Mouse (Mus musculus) monocyte, adult 5-6 weeks (primary cell): ENCODE measurements around the gene Gak. TPM values are rescaled to one million over a fixed set of nuclear protein-coding genes. Genes with fewer than 3 reads are reported as not detected.
"Not testable (repeated sequence)": the region's sequence is repeated elsewhere in the genome, so short reads cannot be mapped to it uniquely, and the experiment has no call there.

Source experiments
- ATAC-seq: fragments of 153-309, 156-312 bp; replicated peaks from 2 replicates; pipeline ENCODE4 v1.8.0; 2017; ENCODE audit warnings: mild to moderate bottlenecking; ENCODE audit not compliant: low TSS enrichment, insufficient number of reproducible peaks, severe bottlenecking, poor library complexity, low FRiP score
- total RNA-seq: library from RNA; stranded (forward); fragments of 200-1000, 200-491, 200-594 nt; gene quantifications from 3 replicates; pipeline ENCODE4 v1.2.3, GENCODE M21; 2017

Gak gene
- total RNA-seq, 1 experiment from 2014 or later: 183 TPM

DNA sequence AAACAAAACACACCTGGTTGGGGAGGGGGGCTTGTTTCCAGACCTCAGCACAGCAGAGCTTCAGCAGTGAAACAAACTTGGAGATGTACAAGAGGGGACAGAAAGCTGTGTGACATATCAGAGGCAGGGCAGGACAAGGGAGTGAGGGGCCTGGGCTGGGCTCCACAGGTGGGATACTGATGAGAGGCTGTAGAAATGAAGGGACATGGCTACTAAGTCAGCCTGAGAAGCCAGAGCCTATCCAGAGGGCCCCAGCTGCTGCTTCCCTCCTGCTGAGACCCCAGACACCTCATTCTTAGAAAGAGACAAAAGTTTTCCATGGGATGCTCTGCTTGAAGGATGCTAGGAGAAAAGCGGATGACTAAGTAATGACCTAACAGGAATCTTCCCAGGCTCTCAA is 29.1 kb upstream of the Gak start:
- ATAC-seq: no peak

DNA sequence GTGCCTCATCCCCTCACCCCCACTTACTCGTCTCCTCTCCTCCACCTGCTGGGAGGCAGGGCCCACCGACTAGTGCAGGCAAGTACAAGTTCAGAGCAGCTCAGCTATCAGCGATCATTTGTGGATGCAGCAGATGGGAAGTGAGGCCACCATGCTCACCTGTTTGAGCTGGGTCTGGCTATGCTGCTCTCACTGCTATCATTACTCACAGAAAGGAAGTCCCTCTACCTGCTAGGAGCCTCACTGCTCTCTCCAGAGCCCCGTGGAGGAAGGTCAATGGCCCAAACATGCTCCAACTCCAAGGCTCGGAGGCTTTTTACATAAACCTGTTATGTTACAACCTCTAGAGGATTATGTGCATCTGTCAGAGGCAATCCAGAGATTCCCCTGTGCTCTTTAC is 27.9 kb upstream of the Gak start:
- no peak for ATAC-seq

DNA sequence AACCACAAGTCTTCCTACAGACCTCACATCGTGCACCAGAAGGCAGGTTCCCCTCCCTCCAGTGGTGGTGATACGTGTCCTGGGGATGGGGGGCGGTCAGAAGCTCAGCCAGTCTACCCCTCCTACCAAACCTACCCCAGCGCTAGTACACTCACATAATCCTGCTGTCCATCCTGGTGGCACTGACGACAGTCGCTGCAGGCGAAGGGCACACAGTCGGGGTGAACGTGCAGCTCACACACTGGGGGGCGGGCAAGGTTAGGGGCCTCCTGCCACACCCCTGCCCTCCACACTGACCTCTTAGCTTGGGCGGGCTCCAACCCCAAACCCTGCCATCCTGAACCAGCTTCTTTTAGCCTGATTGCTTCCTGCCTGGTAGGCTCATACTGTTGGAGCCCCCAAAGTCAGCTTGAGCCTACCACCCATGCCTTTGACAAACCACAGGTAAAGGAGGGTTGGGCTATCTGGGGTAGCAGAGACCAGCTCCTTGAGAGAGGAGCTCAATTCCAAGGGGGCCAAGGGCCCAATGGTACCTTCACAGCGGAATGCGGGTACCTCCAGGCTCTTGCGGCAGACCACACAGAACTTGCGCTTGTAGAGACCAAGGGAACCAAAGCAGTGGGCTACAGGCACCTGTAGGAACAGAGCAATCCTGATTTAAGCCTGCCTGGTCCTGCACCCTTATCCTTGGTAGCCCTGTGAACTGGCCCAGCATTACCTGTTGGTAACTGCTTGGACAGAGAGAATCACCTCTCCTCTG is 26.5 kb upstream of the Gak start:
- no peak for ATAC-seq

DNA sequence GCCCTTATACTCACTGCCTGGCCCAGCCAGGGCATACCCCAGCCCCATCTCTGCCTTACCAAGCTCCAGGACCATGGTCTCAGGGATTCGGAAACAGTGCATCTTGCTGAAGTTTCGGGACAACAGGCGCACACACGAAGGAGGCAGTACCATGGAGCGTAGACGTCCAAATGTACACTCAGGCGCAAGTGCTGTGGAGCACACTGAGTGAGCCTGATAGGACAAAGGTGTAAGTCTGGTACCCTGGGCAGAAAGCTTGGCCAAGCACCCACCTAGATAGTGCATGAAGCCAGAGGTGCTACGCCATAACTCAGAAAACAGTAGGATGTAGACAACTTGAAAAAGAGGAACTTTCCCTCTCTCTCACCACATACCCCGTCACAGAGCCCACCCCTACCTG is 25.8 kb upstream of the Gak start:
- no peak for ATAC-seq

DNA sequence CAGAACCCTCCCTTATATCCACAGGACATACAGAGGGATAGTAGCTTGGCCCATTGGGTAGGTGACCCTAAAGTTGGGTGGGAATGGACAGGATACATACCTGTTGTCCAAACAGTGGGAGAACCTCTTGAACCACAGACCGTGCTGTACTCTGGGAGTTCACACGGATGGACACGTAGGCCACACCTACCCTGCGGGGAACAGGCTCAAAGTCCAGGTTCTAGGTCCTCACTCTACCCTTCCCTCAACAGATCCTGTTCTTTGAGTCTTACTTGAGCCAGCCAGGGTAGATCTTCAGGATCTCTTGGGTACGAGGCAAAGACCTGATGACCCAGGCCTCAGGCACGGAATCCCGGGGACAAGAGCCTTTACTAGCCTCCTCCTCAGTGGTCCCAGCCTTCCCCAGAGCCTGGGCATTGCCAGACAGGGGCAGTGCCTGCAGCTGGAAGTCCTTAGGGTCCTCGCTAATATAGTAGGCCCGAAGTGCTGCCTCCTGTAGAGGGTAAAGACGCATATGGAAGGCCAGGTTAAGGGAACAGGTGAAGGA is 25.0 kb upstream of the Gak start:
- ATAC-seq: no peak

DNA sequence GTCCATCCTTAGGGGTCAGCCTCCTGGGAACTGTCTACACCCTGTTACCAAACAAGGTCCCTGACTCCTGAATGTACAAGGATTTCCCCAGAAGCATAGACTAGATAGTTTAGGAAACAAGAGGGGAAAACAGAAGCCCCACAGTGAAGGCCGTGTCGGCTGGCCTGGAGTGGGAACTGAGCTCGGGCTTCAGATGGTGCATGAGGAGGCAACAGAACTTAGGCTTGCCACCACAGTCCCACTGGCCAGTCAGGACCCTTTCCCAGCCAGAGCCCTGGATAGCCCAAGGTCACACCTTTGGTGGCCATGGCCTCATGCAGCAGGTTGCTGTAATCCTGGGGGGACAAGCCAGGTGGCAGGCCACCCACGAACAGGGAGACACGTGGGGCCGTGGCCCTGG is 23.8 kb upstream of the Gak start:
- no peak for ATAC-seq

DNA sequence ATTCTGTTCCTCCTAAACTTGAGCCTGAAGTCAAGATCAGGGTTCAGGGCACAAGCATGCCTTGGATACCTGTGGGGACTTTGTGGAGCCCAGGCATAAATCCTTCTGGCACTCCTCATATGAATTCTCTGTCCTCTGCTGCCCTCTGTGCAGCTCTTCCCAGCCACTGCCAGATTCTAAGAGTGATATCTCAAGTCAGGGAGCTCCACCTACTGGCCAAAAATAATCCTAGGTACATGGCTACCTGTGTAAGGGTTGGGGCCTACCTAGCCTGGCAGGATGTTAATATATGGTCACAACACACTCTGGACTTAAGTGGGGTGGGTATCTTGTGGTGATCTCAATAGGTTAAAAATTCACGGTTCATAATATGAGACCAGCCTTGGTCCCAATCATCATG is 22.3 kb upstream of the Gak start:
- peak; percentile 51 for ATAC-seq

DNA sequence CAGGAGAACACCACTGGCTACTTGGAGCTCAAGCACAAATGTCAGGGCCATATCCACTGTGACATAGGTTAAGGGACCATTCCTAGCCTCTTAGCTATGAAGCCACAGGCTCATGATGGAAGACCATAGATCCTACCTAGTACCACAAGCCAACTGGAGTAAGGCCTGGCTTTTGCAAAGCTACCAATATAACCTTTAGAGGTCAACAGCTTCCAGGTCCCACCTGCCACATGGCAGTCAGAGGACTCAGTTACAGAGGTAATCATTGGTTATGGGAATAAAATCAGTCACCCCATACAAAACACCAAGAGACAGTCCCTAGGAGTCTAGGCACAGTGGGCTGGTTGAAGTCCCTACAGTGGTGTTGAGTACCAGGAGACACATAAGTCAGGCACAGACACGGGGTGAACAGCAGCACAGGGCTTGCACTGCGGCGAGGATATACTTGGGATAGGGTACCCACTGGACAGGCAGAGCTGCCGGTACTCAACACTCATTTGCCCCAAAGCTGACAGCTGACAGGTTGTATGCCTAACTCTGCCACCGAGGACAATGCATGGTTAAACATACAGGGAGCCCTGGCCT is 21.7 kb upstream of the Gak start:
- ATAC-seq: no peak

DNA sequence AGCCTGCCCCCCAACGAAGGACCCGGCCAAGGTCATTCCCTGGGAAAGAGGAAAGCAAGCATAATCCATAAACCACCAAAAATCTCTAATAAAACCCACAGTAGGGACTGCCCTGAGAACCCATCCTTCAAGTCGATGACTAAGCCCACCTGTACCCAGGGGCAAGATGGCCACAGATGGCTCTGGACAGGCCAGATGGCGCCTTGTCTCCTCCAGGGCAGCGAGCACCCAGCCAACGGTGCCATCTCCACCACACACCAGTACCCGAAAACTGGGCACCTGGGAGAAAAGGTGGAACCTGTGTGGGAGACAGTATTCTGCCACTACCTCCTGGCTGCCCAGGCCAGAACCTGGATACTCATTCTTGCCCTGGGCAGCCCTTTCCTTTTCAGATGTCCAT is 20.8 kb upstream of the Gak start:
- ATAC-seq: no peak

DNA sequence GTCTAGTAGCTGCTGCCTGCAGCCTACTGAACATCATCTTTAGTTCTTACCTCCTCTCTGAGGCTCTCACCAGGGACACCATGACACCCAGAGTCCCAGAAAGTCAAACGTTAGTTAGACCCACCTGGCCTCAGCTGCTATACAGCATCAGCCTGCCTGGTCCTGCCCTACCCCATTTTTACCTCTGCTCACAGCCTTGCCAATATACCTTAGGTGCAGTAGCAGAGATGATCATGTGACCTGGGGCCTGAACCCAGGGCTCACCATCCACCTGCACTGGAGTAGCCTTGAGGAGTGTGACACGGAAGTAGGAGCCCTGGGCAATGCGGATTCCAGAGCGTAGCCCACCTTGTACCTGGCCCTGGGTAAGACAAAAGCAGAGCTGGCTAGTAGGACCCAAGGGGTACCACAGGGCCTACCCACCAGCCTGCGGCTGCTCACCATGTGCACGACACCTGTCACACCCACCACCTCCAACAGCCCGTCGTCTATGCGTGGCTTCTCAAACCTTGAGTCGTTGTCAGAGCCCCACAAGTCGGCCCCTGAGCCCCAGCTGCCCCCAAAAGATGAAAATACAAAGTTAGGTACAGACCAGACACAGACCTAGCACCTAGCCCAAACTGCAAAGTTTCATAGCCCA is 19.5 kb upstream of the Gak start:
- ATAC-seq: no peak

DNA sequence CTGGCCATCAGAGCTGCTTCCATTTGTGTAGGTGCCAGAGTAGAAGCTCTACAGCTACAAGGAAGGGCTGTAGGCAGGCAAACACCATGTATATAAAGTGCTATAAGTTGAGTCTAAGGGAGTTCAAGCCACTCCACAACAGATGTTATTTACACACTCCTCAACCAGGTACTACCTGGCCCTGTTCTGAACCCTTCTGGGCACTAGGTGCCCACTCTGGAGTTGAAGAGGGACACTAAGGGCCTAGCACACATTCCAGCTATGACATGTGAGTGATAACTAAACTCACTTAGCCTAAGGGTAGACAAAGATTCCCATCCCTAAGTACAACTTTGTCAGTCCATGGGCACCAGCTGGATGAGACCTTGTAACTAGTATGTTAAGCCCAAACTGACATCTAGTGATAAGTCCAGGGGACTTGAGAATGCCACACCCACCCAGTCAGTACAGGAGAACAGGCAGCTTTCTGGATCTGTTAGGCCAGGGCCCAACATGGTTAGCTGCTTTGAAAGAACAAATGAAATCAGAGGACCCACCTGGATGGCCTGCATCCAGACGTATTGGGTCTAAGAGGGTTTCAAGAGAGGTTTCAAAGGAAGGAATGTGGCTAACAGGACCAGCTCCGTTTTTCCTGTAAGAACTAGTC is 18.4 kb upstream of the Gak start:
- no peak for ATAC-seq

DNA sequence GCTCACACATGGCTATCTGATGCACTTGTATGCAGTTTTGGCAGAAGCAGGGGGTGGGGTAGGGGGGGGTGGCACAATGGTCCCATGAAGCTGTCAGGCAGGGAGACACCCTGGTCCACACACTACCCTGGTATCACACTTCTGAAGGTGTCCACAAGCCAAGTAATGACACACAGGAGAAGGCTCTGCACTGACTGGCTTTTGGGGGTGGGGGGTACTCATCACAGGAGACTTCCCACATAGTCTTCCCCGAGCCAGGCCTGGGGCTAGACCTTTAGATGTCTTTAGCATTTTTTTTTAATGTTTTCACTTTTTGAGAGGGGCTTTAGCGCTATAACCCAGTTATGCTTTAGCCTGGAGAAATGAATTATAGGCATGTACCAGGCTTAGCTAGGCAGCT is 17.8 kb upstream of the Gak start:
- ATAC-seq: no peak

DNA sequence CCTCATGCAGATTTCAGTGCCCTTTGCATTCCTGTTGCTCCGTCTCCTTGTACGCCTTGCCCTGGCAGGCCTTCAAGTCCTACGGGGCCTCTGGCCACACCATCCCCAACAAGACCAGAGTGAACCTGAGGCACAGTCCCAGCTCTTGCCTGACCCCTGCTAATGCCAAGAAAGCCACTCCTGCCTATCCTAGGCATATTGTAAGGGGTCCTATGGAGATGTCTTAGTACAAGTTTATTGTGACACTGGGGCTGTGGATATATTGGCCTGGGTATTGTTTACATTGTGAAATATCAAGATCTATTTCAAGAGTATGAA is 16.7 kb upstream of the Gak start:
- ATAC-seq: no peak

DNA sequence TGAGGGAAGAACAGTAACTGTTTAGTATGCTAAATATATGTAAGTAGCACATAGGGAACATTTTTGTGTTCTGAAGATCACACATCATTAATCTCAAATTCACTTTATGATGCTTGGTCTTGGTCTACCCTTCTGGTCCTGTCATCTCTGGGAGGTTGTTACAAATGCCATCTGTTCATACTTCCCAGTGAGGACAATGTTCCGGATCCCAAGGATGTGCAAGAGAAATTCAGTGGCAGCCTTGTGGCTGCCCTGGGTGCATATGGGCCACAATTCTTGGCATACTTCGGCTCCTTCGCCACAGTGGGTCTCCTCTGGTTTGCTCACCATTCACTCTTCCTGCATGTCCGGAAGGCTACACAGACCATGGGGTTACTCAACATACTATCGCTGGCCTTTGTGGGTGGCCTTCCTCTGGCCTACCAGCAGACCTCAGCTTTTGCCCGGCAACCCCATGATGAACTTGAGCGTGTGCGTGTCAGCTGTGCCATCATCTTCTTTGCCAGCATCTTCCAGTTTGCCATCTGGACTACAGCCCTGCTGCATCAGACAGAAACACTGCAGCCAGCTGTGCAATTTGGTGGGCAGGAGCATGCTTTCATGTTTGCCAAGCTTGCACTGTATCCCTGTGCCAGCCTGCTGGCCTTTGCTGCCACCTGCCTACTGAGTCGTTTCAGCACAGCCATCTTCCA is 16.2 kb upstream of the Gak start:
- ATAC-seq: no peak

DNA sequence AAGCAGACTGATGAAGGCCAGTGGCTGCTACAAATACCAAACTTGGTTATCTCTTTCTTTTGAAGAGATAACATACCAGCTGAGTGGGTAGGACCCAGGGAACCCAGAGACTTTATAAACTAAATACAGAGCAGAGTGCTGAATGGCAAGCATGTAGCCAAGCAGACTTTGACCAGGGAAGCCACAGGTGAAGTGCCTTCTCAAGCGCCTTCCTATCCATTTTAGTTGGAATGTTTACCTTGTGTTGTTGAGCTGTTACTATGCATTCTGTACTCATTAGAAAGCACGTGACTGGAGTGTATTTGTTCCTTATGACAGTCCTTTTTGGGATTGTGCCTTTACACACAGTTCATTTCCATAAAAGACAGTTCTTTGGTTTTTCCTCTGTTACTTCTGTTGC is 14.1 kb upstream of the Gak start:
- ATAC-seq: no peak

DNA sequence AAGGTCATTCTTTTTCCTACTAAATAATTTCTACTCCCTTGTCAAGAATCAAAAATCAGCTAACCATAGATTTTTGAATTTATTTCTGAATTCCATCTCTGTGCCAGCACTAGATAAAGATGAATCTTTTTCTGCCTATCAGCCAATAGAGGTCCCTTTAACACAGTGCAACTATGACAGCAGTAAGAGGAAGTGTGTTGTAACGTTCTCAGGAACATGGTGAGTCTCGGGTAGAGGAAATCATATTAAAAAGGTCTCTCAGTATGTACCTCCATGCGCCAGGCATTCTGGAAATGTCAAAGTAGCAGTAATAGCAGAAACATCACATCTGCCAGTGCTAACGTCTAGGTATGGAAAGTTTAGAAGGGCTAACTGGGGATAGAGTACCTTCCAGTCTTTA is 6.6 kb upstream of the Gak start:
- ATAC-seq: peak; percentile 68

DNA sequence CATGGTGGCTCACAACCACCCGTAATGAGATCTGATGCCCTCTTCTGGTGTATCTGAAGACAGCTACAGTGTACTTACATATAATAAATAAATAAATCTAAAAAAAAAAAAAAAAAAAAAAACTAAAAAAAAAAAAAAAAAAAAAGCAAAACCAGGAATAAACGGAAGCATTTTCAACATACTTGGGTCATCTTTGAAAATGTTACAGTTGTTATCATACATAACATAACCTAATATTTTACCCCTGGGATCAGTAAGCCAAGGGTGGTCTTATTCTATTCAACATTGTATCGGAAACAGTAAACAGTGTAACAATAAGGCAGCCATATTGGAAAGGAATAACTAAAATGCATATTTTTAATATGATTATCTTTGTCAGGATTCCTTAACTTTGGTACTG is 4.5 kb upstream of the Gak start:
- ATAC-seq: not testable (repeated sequence)

DNA sequence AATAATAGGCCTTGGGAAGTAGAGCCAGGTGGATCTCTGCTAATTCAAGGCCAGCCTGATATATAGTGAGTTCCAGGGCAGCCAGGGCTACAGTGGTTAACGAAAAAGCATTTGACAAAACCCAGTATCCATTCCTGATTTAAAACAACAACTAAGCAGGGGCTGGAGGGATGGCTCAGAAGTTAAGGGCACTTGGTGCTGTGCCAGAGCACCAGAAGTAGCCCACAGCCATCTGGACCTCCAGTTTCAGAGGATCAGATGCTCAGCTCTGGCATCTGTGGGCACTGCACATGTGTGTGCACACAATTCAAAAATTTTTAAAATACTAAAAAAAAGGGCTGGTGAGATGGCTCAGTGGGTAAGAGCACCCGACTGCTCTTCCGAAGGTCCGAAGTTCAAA is 4.1 kb upstream of the Gak start:
- no peak for ATAC-seq

DNA sequence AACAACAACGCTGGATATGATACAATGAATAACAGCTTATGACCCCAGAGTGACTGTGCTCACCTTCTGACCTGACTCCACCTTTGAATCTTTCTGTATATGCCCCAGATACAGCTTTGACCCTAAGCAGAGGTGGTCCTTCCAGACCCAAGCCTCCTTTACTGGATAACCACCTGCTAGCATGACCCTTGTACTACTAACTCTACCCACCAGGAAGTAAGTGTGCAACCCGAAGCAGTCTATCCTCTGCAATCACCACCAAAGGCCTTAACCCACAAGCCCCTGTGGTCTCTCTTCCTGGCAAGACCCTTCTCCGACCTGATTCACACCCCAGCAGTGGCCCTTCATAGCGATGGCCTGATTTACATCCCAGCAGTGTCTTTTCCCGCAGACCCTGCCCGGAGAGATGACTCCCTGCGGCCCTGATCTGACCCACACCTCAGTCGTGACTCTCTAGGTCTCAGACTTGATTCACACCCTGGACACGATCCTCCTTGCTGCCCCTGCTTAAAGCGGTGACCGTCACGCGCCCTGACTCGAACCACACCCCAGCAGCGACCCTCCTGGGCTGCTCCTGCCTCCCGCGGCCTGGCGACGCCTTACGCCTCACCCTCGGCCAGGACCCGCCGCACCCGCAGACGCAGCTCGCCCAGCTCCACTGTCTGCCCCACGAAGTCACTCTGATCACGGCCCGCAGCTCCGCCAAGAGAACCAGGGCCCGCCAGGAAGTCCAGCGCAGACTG is 493 bp downstream of the Gak start:
- peak; percentile 34 for ATAC-seq
